Mouse (Mus musculus) C2C12 (cell line): ENCODE data around the gene Lingo3. TPM values are rescaled to one million over a fixed set of nuclear protein-coding genes. Genes with fewer than 3 reads are reported as not detected.

ENCODE experiments used
- H3K27me3 ChIP-seq: one replicate; pipeline ENCODE4 v1.6.1; 2011; ENCODE audit not compliant: control insufficient read depth, insufficient read depth, insufficient read length
- H3K36me3 ChIP-seq: one replicate; pipeline ENCODE4 v1.6.1; 2011; ENCODE audit not compliant: control insufficient read depth, insufficient read depth
- H3K4me3 ChIP-seq: one replicate; pipeline ENCODE4 v1.5.1; 2011; ENCODE audit warnings: mild to moderate bottlenecking, control low read depth; ENCODE audit not compliant: poor library complexity, insufficient read depth, severe bottlenecking
- H3K79me2 ChIP-seq: one replicate; pipeline ENCODE4 v1.6.1; 2011; ENCODE audit not compliant: control insufficient read depth, insufficient read depth
- H3K79me3 ChIP-seq: one replicate; pipeline ENCODE4 v1.6.1; 2011; ENCODE audit warnings: low read depth, control low read depth
- H3ac ChIP-seq: one replicate; pipeline ENCODE3; 2011; ENCODE audit warnings: low read depth; ENCODE audit not compliant: control insufficient read depth, insufficient read length
- CEBPB ChIP-seq: IDR thresholded peaks from one replicate; pipeline ENCODE4 v1.6.1; 2011; ENCODE audit warnings: low read depth, mild to moderate bottlenecking, control low read depth, moderate library complexity
- CTCF ChIP-seq: IDR thresholded peaks from one replicate; pipeline ENCODE4 v1.5.1; 2011; ENCODE audit not compliant: control insufficient read depth, insufficient read depth, insufficient read length
- FOSL1 ChIP-seq: IDR thresholded peaks from one replicate; pipeline ENCODE4 v1.8.0; 2011; ENCODE audit warnings: mild to moderate bottlenecking, low read length; ENCODE audit not compliant: poor library complexity, insufficient read depth, severe bottlenecking
- MAX ChIP-seq: IDR thresholded peaks from one replicate; pipeline ENCODE4 v1.6.1; 2011; ENCODE audit warnings: mild to moderate bottlenecking, control low read depth
- MYOD1 ChIP-seq: IDR thresholded peaks from one replicate; pipeline ENCODE4 v1.6.1; 2011; ENCODE audit warnings: low read depth; ENCODE audit not compliant: control insufficient read depth, insufficient read length
- MYOG ChIP-seq: IDR thresholded peaks from one replicate; pipeline ENCODE4 v1.6.1; 2011; ENCODE audit not compliant: control insufficient read depth, insufficient read length; ENCODE audit errors: extremely low read depth
- USF1 ChIP-seq: IDR thresholded peaks from one replicate; pipeline ENCODE4 v1.6.1; 2011; ENCODE audit warnings: low read depth, mild to moderate bottlenecking, control low read depth, moderate library complexity
- polyA plus RNA-seq: library from polyadenylated mRNA; unstranded; fragments of >200 nt; fragmentation: generic; extraction: Trizol; gene quantifications from one replicate; pipeline ENCODE4 v1.2.1, GENCODE M21; 2012; ENCODE audit warnings: missing spikeins

Gene Lingo3
- polyA plus RNA-seq, 1 experiment: 0.05 TPM

DNA sequence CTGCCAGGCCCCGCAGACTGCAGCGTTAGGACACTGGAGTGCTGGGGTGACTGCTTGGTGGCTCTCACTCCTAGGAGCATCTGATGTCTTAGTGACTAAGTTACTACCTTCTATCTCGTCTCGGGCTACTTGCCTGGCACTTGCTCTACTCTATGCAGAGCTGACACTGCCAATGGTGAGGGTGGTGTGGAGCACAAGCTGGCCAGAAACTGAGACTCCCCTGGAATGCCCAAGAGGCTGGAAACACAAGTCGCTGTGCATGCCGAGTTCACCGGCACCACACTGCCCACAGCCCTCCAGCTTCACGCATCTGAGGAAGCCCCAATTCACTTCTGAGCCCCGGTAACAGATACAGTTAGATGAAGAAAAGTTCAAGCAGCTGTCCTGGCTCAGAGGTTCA, 30.2 kb upstream of the Lingo3 start:
- TF ChIP-seq USF1 (no peak), CEBPB (no peak), MAX (no peak), CTCF (no peak), MYOD1 (no peak), FOSL1 (no peak), MYOG (no peak)
- no peaks in the 10 kb centered on the region for H3K79me3 ChIP-seq
- no peaks in the 10 kb centered on the region for H3K79me2 ChIP-seq
- H3ac ChIP-seq: no peak overlapping the region
- H3K27me3 ChIP-seq: peaks cover 4% of the 10 kb centered on the region
- H3K36me3 ChIP-seq: no peaks in the 10 kb centered on the region
- H3K4me3 ChIP-seq: no peak overlapping the region

DNA sequence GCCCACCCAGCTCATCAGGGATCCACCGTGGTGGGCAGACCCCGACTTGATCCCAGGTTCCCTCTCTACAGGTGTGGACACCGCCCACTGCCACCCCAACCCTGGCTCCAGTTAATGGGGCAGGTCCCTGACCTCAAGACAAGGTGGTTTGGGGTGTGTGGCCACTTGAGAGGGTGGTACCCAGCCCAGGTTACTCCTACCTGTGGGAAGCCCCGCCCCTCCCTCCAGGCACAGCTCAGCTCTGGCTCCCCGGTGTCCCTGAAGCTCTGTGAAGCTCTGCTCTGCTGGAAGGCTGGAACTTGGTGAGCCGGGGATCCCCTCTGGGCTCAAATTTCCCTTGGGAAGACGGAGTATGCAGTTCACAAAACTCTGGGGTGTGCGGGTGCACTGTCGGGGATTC, 27.7 kb upstream of the Lingo3 start, which contains the start of gene Tmprss9:
TSS of gene Tmprss9 (plus strand) at position 268 of the 400 bp plus-strand sequence.
- Histone ChIP-seq H3K79me3 (no peaks in the 10 kb centered on the region), H3K27me3 (peaks cover 4% of the 10 kb centered on the region), H3K79me2 (no peaks in the 10 kb centered on the region), H3K36me3 (peaks cover 2% of the 10 kb centered on the region), H3K4me3 (no peak within 1 kb of the TSS), H3ac (no peak within 1 kb of the TSS)
- TF ChIP-seq MYOD1: no peak
- TF ChIP-seq CEBPB: no peak
- TF ChIP-seq MYOG: no peak
- no peak for TF ChIP-seq FOSL1
- no peak for TF ChIP-seq CTCF
- no peak for TF ChIP-seq USF1

DNA sequence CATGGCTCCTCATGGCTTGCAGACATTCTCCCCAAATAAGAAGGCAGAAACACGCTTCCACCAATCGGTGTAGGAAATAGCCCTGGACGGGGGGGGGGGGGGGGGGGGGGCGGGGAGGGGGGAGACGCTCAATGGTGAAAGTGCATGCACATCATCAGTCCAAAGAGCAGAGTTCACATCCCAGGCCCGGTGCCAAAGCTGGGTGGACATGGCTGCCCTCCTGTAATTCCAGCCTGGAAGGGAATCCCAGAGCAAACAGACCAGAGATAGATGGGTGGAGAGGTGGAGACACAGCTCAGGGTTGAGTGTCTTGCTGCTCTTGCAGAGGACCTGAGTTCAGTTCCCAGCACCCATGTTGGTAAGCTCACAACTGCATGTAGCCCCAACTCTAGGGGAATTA, 27.2 kb upstream of the Lingo3 start:
- TF ChIP-seq MAX: no peak
- TF ChIP-seq CEBPB: no peak
- no peak for TF ChIP-seq USF1
- no peak for TF ChIP-seq MYOG
- TF ChIP-seq FOSL1: no peak
- TF ChIP-seq CTCF: no peak
- no peak for TF ChIP-seq MYOD1
- Histone ChIP-seq H3K36me3 (peaks cover 5% of the 10 kb centered on the region), H3ac (no peak overlapping the region), H3K79me2 (no peaks in the 10 kb centered on the region), H3K4me3 (no peak overlapping the region), H3K79me3 (no peaks in the 10 kb centered on the region), H3K27me3 (peaks cover 4% of the 10 kb centered on the region)

DNA sequence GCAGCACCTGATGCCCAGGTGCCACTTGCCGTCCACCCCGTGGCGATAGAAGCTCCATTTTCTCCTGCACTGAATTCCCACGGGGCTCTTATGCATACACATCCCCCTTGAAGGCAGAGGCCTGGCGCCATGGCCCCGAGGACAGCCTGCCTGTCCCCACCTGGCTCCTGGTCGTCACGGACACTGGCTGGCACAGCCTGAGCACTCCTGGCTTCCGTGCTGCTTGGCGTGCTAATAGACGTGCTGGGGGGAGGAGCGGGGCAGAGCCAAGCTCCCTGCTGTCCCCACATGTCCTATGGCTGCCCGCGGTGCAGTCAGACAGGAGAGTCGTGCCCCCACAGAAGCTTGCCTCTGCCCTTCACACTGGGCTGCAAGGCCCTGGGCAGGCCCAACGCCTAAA, 20.6 kb upstream of the Lingo3 start:
- Histone ChIP-seq H3K79me3 (no peaks in the 10 kb centered on the region), H3K79me2 (peaks cover 5% of the 10 kb centered on the region), H3K36me3 (peaks cover 9% of the 10 kb centered on the region), H3K27me3 (no peaks in the 10 kb centered on the region), H3ac (no peak overlapping the region), H3K4me3 (no peak overlapping the region)
- TF ChIP-seq MYOG (no peak), MAX (no peak), FOSL1 (no peak), CEBPB (no peak), CTCF (no peak), MYOD1 (no peak), USF1 (no peak)

DNA sequence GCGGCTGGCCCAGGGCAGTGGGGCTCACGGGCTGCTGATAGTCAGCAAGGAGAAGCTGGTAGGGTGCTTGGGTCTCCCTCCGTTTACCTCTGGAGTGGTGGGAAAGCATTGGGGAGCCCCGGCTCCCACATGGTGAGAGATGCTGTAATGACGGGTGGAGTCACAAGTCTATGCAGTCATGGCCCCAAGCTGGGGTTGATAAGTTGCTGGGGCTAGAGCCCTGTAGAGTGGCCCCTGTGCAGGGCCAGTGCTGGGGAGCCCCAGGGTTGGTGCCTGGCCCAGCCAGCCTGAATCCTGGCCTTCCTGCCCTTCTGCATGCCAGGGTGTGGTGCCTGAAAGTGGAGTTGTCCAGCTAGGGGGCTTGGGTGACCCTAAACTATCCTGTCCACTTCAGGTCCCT, 18.5 kb upstream of the Lingo3 start:
- peaks cover 27% of the 10 kb centered on the region for H3K79me2 ChIP-seq
- TF ChIP-seq MYOD1 (no peak), FOSL1 (no peak), CTCF (no peak), CEBPB (no peak), MAX (no peak)
- H3K79me3 ChIP-seq: peaks cover 8% of the 10 kb centered on the region
- peaks cover 9% of the 10 kb centered on the region for H3K36me3 ChIP-seq
- H3ac ChIP-seq: no peak overlapping the region
- H3K4me3 ChIP-seq: no peak overlapping the region
- H3K27me3 ChIP-seq: no peaks in the 10 kb centered on the region

DNA sequence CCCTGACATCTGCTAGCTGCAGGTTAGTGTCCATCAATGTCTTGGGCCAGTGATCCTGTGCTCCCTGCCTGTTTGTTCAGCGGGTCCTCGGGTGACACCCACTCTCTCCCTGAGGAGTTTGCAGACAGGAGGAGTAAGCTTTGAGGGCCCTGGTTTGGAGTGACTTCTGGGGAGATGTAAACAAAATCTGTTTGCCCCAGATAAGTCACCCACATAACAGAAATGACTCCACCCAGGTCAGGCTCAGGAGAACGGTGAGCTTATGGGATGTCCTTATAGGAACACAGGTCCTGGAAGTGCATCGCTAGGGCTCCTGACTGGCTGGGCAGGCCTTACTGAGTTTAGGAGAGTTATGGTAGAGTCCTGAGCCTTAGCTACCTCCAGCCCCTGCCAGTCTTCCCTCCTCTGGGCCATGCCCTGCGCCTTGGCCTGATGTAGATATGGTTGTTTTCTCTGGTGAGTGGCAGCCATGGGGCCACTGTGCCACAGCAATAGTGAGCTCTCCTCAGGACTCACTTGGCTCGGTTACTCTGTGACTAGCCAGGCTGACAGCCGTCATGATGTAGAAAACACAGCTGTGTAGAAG, 14.6 kb upstream of the Lingo3 start:
- H3K4me3 ChIP-seq: no peak overlapping the region
- TF ChIP-seq MYOG (no peak), CEBPB (no peak), FOSL1 (no peak), MYOD1 (no peak), MAX (no peak), CTCF (no peak), USF1 (no peak)

More for the DNA sequence above, 14.6 kb upstream of the Lingo3 start:
- Histone ChIP-seq H3K27me3 (no peaks in the 10 kb centered on the region), H3K79me2 (peaks cover 65% of the 10 kb centered on the region), H3K79me3 (peaks cover 31% of the 10 kb centered on the region), H3ac (no peak overlapping the region), H3K36me3 (peaks cover 7% of the 10 kb centered on the region)
